Mouse (Mus musculus) E14TG2a.4 (cell line): Measurements from ENCODE around the gene 1700102P08Rik.

Source experiments
- CTCF ChIP-seq: conservative IDR thresholded peaks from 2 replicates; pipeline ENCODE4 v1.5.1; 2014; ENCODE audit warnings: low read length
- POU5F1 ChIP-seq: IDR thresholded peaks from 2 replicates; pipeline ENCODE4 v1.6.1; 2014; ENCODE audit warnings: low read length, borderline replicate concordance

DNA sequence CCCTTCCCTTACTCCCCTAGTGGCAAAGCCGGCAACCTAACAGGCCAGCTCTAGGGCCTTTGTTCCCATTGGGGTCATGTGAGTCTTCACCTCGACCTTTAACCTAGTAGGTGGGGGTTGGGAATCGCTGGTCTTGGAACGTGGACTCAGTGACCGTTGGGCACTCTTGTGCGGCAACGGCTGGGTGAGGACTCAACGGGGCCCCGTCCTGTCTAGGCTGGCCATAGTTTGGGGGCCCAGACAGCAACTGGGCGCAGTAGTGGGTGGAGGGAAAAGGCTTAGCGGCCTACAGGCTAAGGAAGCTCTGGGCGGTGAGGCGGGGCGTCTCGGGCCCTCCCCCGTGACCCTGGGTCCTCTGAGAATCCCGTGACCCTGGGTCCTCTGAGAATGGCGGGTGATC lies at the start of gene 1700102P08Rik:
- peak; percentile 34; the same call in 1 of the 2 replicates for TF ChIP-seq CTCF
- no peak for TF ChIP-seq POU5F1
